Mouse (Mus musculus) thymus, postnatal 4 days (tissue): ENCODE measurements around the gene Fxr2.

Experiments used
- DNase-seq: peaks from one replicate; pipeline ENCODE4 v3.0.0; 2021

The Fxr2 gene

GRCm38 (mm10) chr11:69661221-69661881 lies 28.6 kb downstream of the Fxr2 start:
- DNase-seq, result no peak

GRCm38 (mm10) chr11:69662213-69662966 lies 29.6 kb downstream of the Fxr2 start, which contains the start of gene Mpdu1:
TSS of gene Mpdu1 (minus strand) at chr11:69662642.
- peak; percentile 94 for DNase-seq

- DNase-seq, result no peak
Measured at GRCm38 (mm10) chr11:69662967-69663671, 30.3 kb downstream of the Fxr2 start.

DNA sequence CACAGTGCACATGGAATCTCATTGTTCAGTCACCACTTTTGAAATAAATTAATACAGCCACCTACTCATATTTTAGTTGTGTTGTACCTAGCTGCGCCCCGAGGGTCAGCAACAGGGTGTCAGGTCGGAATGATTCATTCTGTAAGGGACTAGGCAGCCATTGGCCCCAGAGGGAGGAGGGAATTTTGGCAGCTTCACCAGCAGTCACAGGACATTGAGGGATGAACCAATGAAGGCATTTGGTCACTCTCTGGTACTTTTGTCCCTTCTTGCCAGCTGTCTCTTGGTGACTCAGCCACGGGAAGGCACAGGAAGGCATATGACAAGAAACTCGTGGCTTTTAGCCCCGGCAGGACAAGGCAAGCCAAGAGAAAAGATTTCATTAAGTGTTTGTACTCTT lies 31.0 kb downstream of the Fxr2 start:
- DNase-seq, result no peak

DNA sequence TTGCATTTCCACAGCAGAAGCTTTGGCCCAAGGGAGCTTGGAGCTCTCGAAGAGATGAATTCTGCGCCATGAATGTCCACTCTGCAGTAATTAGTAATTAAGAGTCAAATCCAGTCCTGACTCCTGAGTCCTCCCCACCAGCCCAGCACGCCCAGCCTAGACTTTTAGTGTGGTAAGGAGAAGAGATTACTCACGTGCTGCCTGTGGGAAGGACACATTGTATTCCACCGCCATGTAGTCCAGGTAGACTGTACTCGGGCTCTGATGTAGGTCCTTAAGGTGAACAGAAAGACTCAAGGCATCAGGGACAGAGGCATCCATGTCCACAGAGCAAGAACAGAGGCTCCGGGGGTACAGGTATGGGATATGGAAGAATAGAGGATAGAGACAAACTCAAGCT lies 32.1 kb downstream of the Fxr2 start:
- no peak for DNase-seq

DNA sequence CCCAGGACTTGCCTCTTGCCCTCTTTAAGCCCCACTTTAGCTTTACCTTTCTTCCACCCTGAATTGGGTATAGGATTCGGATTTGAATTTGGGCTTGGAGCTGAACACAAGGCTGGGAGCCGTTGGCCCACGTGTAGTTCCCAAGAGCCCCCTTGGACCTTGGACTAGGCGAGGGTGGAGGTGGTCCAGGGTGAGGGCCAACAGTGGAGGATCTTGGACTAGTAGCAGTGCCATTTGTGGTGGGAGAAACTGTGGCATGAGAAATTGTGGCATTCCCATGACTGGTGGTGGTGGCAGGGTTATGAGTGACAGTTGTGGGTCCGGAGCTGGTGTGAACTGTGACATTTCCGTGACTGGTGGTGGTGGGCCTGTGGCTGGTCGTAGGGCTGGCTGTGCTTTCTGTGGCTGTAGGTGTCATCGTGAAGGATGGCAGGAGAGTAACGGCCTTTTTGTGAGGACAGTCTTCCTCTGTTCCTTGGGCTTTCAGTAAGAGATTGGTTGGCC lies 32.7 kb downstream of the Fxr2 start:
- no peak for DNase-seq

- peak; percentile 57 for DNase-seq
Measured at GRCm38 (mm10) chr11:69665961-69666664, 33.3 kb downstream of the Fxr2 start, which contains the start of gene Cd68. TSS of gene Cd68 (minus strand) at chr11:69666153.

- no peak for DNase-seq
Measured at GRCm38 (mm10) chr11:69666665-69667005, 33.8 kb downstream of the Fxr2 start.

DNA sequence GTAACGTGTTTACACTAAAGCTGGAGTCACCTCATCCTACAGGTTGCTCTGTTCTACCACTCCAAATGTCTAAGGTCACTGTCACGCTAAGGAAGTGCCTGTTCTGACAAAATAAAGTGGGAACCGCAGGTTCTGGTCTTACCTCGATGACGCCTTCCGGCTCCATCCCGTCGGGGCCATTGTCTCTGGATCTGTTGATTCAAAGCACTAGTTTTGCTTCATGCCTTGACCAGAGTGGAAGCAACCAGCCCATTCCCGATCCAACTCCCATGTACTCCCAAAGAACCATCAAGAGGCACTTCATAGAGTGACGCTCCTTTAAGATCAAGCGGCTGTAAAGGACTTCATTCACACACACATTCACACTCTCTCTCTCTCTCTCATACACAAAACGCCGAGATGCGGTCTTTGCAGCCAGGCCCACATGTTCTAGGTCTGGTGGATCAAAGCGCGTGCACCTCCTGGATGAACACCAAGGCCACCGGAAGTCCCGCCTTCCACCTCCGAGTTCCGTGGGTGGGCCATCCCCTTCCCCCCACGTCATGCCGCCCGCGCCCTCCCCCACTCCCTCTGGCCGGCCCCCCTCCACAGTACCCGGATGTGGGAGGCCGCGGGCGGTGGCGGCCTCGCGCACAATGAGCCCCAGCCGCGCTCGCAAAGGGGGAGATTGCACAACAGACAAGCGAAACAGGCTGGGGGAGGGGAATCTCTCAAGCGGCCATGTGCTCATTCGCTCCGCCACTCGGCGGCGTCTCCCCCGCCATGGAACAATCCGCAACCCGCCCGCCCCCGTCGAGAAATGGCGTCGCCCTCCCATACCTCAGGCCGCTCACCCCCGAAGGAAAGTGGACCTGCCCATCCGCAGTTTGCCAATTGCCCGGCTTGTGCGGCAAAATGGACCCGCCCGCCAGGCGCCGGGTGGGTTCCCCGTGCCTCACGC lies 38.3 kb downstream of the Fxr2 start:
- DNase-seq, result peak; percentile 99

- no peak for DNase-seq
Measured at GRCm38 (mm10) chr11:69671726-69672124, 38.9 kb downstream of the Fxr2 start.

GRCm38 (mm10) chr11:69672211-69672706 lies 39.5 kb downstream of the Fxr2 start, which contains the start of gene Eif4a1:
TSS of gene Eif4a1 (minus strand) at chr11:69672423.
- DNase-seq, result peak; percentile 98

DNA sequence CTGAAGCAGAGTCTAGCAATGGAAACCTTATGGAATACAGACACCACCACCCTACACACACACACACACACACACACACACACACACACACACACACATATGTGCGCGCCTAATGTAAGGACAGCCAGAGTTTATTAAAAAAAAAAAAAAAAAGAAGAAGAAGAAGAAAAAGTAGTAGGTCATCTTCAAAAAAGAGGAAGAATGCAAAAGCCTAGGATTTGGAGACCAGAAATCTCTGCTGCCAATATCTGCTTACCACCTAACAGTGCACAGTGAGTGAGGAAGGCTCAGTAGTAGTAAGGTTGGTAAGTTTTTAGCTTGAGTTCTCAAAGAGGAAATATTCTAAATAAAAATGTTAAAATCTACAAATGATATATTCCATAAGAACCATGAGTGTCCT lies 46.4 kb downstream of the Fxr2 start:
- no peak for DNase-seq

GRCm38 (mm10) chr11:69680136-69680855 lies 47.5 kb downstream of the Fxr2 start:
- DNase-seq, result peak; percentile 26

DNA sequence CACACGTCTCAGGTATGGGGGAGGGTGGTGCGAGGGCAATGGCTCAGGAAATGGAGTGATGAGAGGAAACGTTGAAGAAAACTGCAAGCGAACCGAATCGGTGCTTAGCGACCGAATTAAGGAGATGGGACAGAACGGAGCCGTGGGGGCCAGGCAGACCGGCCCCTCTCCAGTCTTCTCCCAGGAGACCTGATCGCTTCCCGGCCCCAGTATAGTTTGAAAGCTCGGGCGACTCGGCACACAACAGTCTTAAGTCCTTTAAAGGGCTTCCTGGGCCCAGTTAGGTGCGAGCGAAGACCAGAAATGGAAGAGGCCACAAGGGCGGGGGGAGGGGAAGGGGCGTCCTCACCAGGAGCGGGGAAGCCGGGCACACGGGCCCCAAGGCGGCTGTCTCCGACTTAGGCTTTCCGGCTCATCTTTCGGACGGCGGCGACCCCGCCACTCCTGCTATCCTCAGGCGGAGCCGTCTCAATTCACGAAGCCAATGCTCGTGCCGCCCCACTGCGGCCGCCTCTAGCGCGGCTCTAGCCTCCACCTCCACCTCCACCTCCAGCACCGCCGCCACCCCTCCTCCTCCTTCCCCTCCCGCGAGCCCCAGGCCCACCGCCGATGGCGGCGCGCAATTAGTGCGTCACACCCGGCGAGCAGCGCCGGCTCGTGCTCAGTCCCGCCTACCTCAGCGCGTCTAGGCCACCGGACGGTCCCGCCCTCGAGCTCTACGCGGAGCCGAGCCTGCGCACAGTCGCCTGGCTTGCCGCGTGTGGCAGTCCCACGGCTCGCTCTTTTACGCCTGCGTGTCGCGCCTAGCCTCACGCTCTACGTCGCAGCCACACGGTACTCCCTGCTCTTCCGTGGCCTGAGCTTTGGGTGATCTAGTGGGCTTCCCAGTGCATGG lies 48.8 kb downstream of the Fxr2 start, which contains the start of gene Senp3:
Senp3 (minus strand) TSS at position 771 of the 895 bp plus-strand sequence.
- DNase-seq, result peak; percentile 98

GRCm38 (mm10) chr11:69682209-69682839 lies 49.5 kb downstream of the Fxr2 start:
- DNase-seq, result peak; percentile 34

DNA sequence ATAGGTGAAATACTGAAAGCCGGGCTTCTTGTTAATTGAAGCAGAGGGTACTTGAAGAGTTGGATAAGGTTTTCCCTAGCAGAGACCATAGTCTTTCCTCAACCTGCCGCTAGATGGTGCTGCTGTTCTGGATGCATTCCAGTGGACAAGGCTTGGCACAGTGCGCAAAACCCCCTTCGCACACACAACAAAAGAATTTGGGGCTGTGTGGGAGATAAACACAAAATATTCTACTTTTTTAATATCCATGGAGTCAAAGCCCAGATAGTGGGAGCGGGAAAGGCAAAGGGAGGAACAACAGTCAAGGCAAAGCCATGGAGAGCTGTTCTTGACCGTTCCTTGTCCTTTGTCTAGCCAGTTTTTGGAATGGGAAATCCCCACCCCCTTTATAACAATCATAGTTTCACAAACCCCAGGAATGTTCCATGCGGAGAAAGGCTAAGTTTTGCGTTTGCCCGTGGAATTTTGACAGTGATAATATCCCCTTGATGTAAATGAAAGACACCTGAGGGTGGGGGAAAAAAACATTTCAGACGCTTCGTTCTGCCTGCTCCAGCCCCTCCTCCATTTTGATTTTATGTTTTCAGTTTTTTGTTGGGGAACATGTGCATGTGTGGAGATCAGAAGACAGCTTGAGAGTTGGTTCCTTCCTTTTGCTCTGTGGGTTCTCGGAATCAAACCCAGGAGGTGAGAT lies 50.2 kb downstream of the Fxr2 start:
- peak; percentile 93 for DNase-seq

DNA sequence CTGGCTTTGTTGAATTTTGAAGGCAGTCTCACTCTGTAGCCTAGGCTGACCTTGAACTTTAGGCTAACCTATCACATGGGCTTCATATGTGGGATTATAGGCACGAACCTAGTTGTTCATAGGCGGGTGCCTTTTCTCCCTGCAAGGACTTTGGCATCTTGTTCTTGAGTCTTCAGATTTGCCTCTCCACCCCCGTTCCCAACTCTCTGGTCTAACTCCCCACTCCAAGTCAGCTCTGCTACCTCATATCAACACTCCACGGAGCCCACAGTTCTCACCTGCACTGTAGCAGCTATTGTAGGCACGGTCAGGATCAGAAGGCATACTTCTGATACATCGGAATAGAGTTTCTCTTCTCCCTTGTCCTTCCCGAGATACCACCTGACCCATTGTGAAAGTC lies 50.8 kb downstream of the Fxr2 start:
- DNase-seq, result no peak

- no peak for DNase-seq
Measured at GRCm38 (mm10) chr11:69684128-69684745, 51.4 kb downstream of the Fxr2 start.
